Comparison of ENCODE assay signal across 8 mouse cellular contexts in genomic region chr13:40722741-40723597, GRCm38 (mm10). TPM values are rescaled to one million over a fixed set of nuclear protein-coding genes. Genes with fewer than 3 reads are reported as not detected.
A peak's percentile ranks its signal among the peaks of the same experiment; 100 is the strongest.
DNase-seq lines count a peak whose midpoint lies in the region; ATAC-seq lines count a peak whose summit lies in the region.

No protein-coding gene starts in this region.

- intact Hi-C loops in gastrocnemius, postnatal 14 days (cut with DNase I; ENCODE audit: low total_unique reads): no loop called here
- intact Hi-C loops in left cerebral cortex, postnatal 36 days (cut with DNase I): no loop called here

- H3K36me3 ChIP-seq in intestine, embryonic 14.5 days (ENCODE audit: control insufficient read depth, insufficient read depth, low read length): no peaks in the 10 kb centered on the region
- no peaks in the 10 kb centered on the region for H3K36me3 ChIP-seq in midbrain, embryonic 10.5 days

- H3K4me2 ChIP-seq in intestine, embryonic 14.5 days (ENCODE audit: low read length): peak overlapping the region; percentile 84

- H3K9ac ChIP-seq in intestine, embryonic 14.5 days (ENCODE audit: low read length): no peak overlapping the region

- peak; percentile 91 for DNase-seq in adrenal gland, adult 2 months
- DNase-seq in embryo, embryonic 10.5 days (ENCODE audit: low spot score): peak; percentile 97
- DNase-seq in gastrocnemius, postnatal 14 days: peak; percentile 92
- peak; percentile 97 for DNase-seq in intestine, embryonic 14.5 days (ENCODE audit: low spot score)
- peak; percentile 65 for DNase-seq in left cerebral cortex, postnatal 36 days (ENCODE audit: low spot score in 2 of 2)
- peak; percentile 96 for DNase-seq in midbrain, embryonic 10.5 days (ENCODE audit: low spot score)
- peak; percentile 47 to 59 for DNase-seq in right cerebral cortex, postnatal 36 days (ENCODE audit: low spot score in 2 of 2)
- DNase-seq in urinary bladder, postnatal 4 days (ENCODE audit: low spot score in 2 of 2): peak; percentile 82 to 91

- H3K9me3 ChIP-seq in intestine, embryonic 14.5 days (ENCODE audit: control insufficient read depth, low read length): no peaks in the 10 kb centered on the region
- H3K9me3 ChIP-seq in midbrain, embryonic 10.5 days (replicated peaks): no peaks in the 10 kb centered on the region

- H3K27me3 ChIP-seq in intestine, embryonic 14.5 days (replicated peaks; ENCODE audit: control insufficient read depth, insufficient read depth, low read length): peaks cover 86% of the 10 kb centered on the region
- peaks cover 100% of the 10 kb centered on the region for H3K27me3 ChIP-seq in midbrain, embryonic 10.5 days (ENCODE audit: low read depth, poor library complexity, severe bottlenecking)

- under 1% methylated on average over 68 of the region's 70 CpGs for WGBS in intestine, embryonic 14.5 days
- under 1% methylated on average over 70 of the region's 70 CpGs for WGBS in midbrain, embryonic 10.5 days

- peak; percentile 97 for ATAC-seq in intestine, embryonic 14.5 days (replicated peaks; ENCODE audit: low FRiP score, low TSS enrichment, low read depth)

- H3K4me1 ChIP-seq in intestine, embryonic 14.5 days (replicated peaks; ENCODE audit: control insufficient read depth, insufficient read depth, low read length): 0 out of 2 replicates have a peak, but pooled peaks cover 4% of the 10 kb centered on the region
- H3K4me1 ChIP-seq in midbrain, embryonic 10.5 days: peaks cover 15% of the 10 kb centered on the region

- no peak overlapping the region for H3K27ac ChIP-seq in intestine, embryonic 14.5 days (ENCODE audit: low read depth)
- H3K27ac ChIP-seq in midbrain, embryonic 10.5 days (replicated peaks): peak overlapping the region; percentile 75

- peak overlapping the region; percentile 55 for H3K4me3 ChIP-seq in intestine, embryonic 14.5 days (ENCODE audit: low read depth, low read length)
- H3K4me3 ChIP-seq in midbrain, embryonic 10.5 days: peak overlapping the region; percentile 69

RNA-seq across cellular contexts. Expression of gene Tfap2a, which starts 15.2 kb away (rescaled TPM):
- total RNA-seq in adrenal gland, adult 2 months (2021): under 1 TPM; 0.09 to 0.14 TPM
- polyA plus RNA-seq in adrenal gland, adult 2 months (2012; rRNA removed): 0.09 and 0.16 TPM in 2 replicates
- total RNA-seq in gastrocnemius, postnatal 14 days (2021): not detected
- 0.31 and 0.32 TPM in 2 replicates for polyA plus RNA-seq in intestine, embryonic 14.5 days (2014; fragmentation: Nextera tagmentation; extraction: Ambion mirVana)
- under 1 TPM; 0.45 to 0.62 TPM for total RNA-seq in left cerebral cortex, postnatal 36 days (2021)
- 2.3 and 2.5 TPM in 2 replicates for polyA plus RNA-seq in midbrain, embryonic 10.5 days (2016; fragmentation: Nextera tagmentation; extraction: Ambion mirVana)
